11 mouse cellular contexts compared by ENCODE assay signal in genomic region chr10:82910198-82910597, GRCm38 (mm10). TPM values are rescaled to one million over a fixed set of nuclear protein-coding genes. Genes with fewer than 3 reads are reported as not detected.
DNase-seq lines count a peak whose midpoint lies in the region; ATAC-seq and TF ChIP-seq lines count a peak whose summit lies in the region.
"Had no signal": no experiment of that assay in that cellular context is flagged by ENCODE, and none has a peak within 500 bp of the region (broad histone marks: within the 10 kb centered on the region; RNA-seq: fewer than 3 reads in every experiment).

No protein-coding gene starts in this region.

- no peak overlapping the region for H3K27ac ChIP-seq in kidney, adult 2 months (ENCODE audit: insufficient read depth, low read depth, low read length)
- no peak overlapping the region for H3K27ac ChIP-seq in kidney, embryonic 15.5 days
- no peak overlapping the region for H3K27ac ChIP-seq in bone marrow, adult 2 months (ENCODE audit: control insufficient read depth, insufficient read depth, low read depth, low read length, poor library complexity)
- H3K27ac ChIP-seq: embryonic facial prominence, embryonic 13.5 days had no signal

- no peaks in the 10 kb centered on the region for H3K36me3 ChIP-seq in kidney, adult 2 months (ENCODE audit: control insufficient read depth, insufficient read depth, low read length)
- no peaks in the 10 kb centered on the region for H3K36me3 ChIP-seq in kidney, embryonic 15.5 days
- H3K36me3 ChIP-seq: embryonic facial prominence, embryonic 13.5 days had no signal

- no peaks in the 10 kb centered on the region for H3K4me1 ChIP-seq in kidney, adult 2 months (ENCODE audit: control insufficient read depth, insufficient read depth, low read length)
- H3K4me1 ChIP-seq in kidney, embryonic 15.5 days, result peaks cover 5% of the 10 kb centered on the region
- no peaks in the 10 kb centered on the region for H3K4me1 ChIP-seq in bone marrow, adult 2 months (ENCODE audit: control insufficient read depth, insufficient read depth, low read length)

- H3K9ac ChIP-seq in kidney, embryonic 15.5 days, result no peak overlapping the region
- H3K9ac ChIP-seq: embryonic facial prominence, embryonic 13.5 days had no signal

- intact Hi-C loops in left cerebral cortex, postnatal 14 days (cut with DNase I), result loop anchor here (2.0 to 5.0 kb wide), 3 partner anchors 197 to 385 kb away; no protein-coding TSS in a partner anchor

- ATAC-seq in kidney, embryonic 15.5 days (replicated peaks; ENCODE audit: low FRiP score), result no peak
- no peak for ATAC-seq in erythroblast, adult 5-6 weeks (replicated peaks; ENCODE audit: low FRiP score, poor library complexity, severe bottlenecking)
- ATAC-seq in monocyte, adult 5-6 weeks (replicated peaks; ENCODE audit: insufficient number of reproducible peaks, low FRiP score, low TSS enrichment, poor library complexity, severe bottlenecking), result no peak

- peak; percentile 24 for DNase-seq in kidney, adult 2 months
- DNase-seq in urinary bladder, postnatal 14 days (ENCODE audit: low spot score), result peak; percentile 10
- no peak for DNase-seq in urinary bladder, postnatal 10 days (ENCODE audit: low spot score)
- DNase-seq in left cerebral cortex, postnatal 14 days (ENCODE audit: low spot score in 2 of 2), result no peak
- DNase-seq: heart, adult 11 months; lung, adult 18-20 months had no signal

- no peaks in the 10 kb centered on the region for H3K9me3 ChIP-seq in kidney, embryonic 15.5 days (replicated peaks)
- H3K9me3 ChIP-seq: embryonic facial prominence, embryonic 13.5 days had no signal

- peak; percentile 66 for TF ChIP-seq CTCF in kidney, adult 2 months (conservative IDR thresholded peaks at IDR 0.05; ENCODE audit: insufficient read depth, insufficient read length, low read depth, low read length)
- peak; percentile 68 for TF ChIP-seq CTCF in bone marrow, adult 2 months (IDR thresholded peaks at IDR 0.05; ENCODE audit: control insufficient read depth, insufficient read depth, low read length)

- H3K4me3 ChIP-seq in kidney, adult 2 months (ENCODE audit: insufficient read depth, low read depth, low read length), result no peak overlapping the region
- no peak overlapping the region for H3K4me3 ChIP-seq in kidney, embryonic 15.5 days (replicated peaks)
- H3K4me3 ChIP-seq in bone marrow, adult 2 months (replicated peaks; ENCODE audit: control insufficient read depth, low read depth, low read length), result no peak overlapping the region
- H3K4me3 ChIP-seq: embryonic facial prominence, embryonic 13.5 days had no signal

- no peaks in the 10 kb centered on the region for H3K27me3 ChIP-seq in kidney, adult 2 months (replicated peaks; ENCODE audit: control insufficient read depth, insufficient read depth, low read length)
- H3K27me3 ChIP-seq in kidney, embryonic 15.5 days, result no peaks in the 10 kb centered on the region

- H3K4me2 ChIP-seq in kidney, embryonic 15.5 days, result no peak overlapping the region

- TF ChIP-seq POLR2A in kidney, adult 2 months (IDR thresholded peaks at IDR 0.05; ENCODE audit: low read depth, low read length), result no peak
- TF ChIP-seq POLR2A in bone marrow, adult 2 months (IDR thresholded peaks at IDR 0.05; ENCODE audit: borderline replicate concordance, control insufficient read depth, low read depth, low read length), result no peak

- WGBS in kidney, adult 2 months, result 74% methylated on average over 3 of the region's 3 CpGs
- 78% methylated on average over 3 of the region's 3 CpGs for WGBS in kidney, embryonic 15.5 days
- 56% methylated on average over 3 of the region's 3 CpGs for WGBS in bone marrow, adult 2 months

RNA-seq across cellular contexts. Expression of gene Eid3, which starts 43.8 kb away (rescaled TPM):
- polyA plus RNA-seq in kidney, adult 2 months (2012; rRNA removed), result 0.09 and 0.24 TPM in 2 replicates
- 0.19 and 0.24 TPM in 2 replicates for polyA plus RNA-seq in kidney, embryonic 15.5 days (2015; fragmentation: Nextera tagmentation; extraction: Ambion mirVana)
- polyA plus RNA-seq in bone marrow, adult 2 months (2011; ENCODE audit: insufficient read depth, insufficient read length, low replicate concordance, missing spikeins), result 2.0 and 5.8 TPM in 2 replicates
- total RNA-seq in erythroblast, adult 5-6 weeks (2015; ENCODE audit: low replicate concordance), result 1.3 TPM in 1 of 2 replicates, not detected in the other
- total RNA-seq in erythroblast, adult 5-6 weeks (2017; ENCODE audit: low replicate concordance), result 1.4 and 5.2 TPM in 2 replicates
- total RNA-seq in left cerebral cortex, postnatal 14 days (2021), result 1 to 10 TPM; 1.1 to 2.2 TPM
- 9.6 to 18.2 TPM (median 16.2 TPM) in 3 replicates for total RNA-seq in monocyte, adult 5-6 weeks (2017)

Comparison
In these comparisons a context has a peak if more than half of its experiments do, and no peak if none do; other contexts are left out.
1. DNase-seq: peak in kidney, adult 2 months (single experiment) and urinary bladder, postnatal 14 days (single experiment); none in urinary bladder, postnatal 10 days (single experiment) and left cerebral cortex, postnatal 14 days (0 of 2).